Mouse (Mus musculus): ENCODE measurements around the gene Pla2g2d. TPM values are rescaled to one million over a fixed set of nuclear protein-coding genes. Genes with fewer than 3 reads are reported as not detected.

The Pla2g2d gene
- total and polyA plus RNA-seq, 3 experiments: not detected

- H3K4me3 ChIP-seq (ENCODE audit: control insufficient read depth in 1 of 2, insufficient read depth in 1 of 2, low read depth in 2 of 2, low read length in 2 of 2): no peak overlapping the region
- H3K27me3 ChIP-seq (ENCODE audit: control insufficient read depth in 1 of 2, insufficient read depth in 2 of 2, low read length in 2 of 2): no peaks in the 10 kb centered on the region
- TF ChIP-seq RCOR1 (IDR thresholded peaks at IDR 0.05; ENCODE audit: low read depth, low read length) (no peak), ZKSCAN1 (IDR thresholded peaks at IDR 0.05; ENCODE audit: low read depth, low read length) (no peak), SIN3A (IDR thresholded peaks at IDR 0.05; ENCODE audit: low read length) (no peak), USF2 (IDR thresholded peaks at IDR 0.05; ENCODE audit: borderline replicate concordance in 1 of 2, insufficient read depth in 1 of 2, low read depth in 1 of 2, low read length in 2 of 2) (no peak), ETS1 (IDR thresholded peaks at IDR 0.05; ENCODE audit: low read depth, low read length) (no peak), POLR2A (IDR thresholded peaks at IDR 0.05; ENCODE audit: control insufficient read depth in 1 of 2, insufficient read depth in 1 of 2, low read depth in 1 of 2, low read length in 2 of 2, poor library complexity in 1 of 2) (no peak), NRF1 (IDR thresholded peaks at IDR 0.05; ENCODE audit: insufficient read depth, low read depth, low read length, poor library complexity, severe bottlenecking) (no peak), CHD1 (IDR thresholded peaks at IDR 0.05; ENCODE audit: low read depth, low read length) (no peak), JUND (IDR thresholded peaks at IDR 0.05; ENCODE audit: low read depth, low read length) (no peak), TAL1 (IDR thresholded peaks at IDR 0.05; ENCODE audit: low read length) (no peak), TCF12 (IDR thresholded peaks at IDR 0.05; ENCODE audit: low read depth, low read length) (no peak), ELF1 (IDR thresholded peaks at IDR 0.05; ENCODE audit: low read depth, low read length) (no peak), BHLHE40 (IDR thresholded peaks at IDR 0.05; ENCODE audit: borderline replicate concordance, low read depth, low read length) (no peak), POLR2AphosphoS5 (IDR thresholded peaks at IDR 0.05; ENCODE audit: borderline replicate concordance, low read depth, low read length) (no peak), SMC3 (IDR thresholded peaks at IDR 0.05; ENCODE audit: low read depth, low read length) (no peak)
- H3K36me3 ChIP-seq (ENCODE audit: control insufficient read depth in 1 of 2, insufficient read depth in 2 of 2, low read length in 2 of 2): no peaks in the 10 kb centered on the region
- no peak overlapping the region for H3K27ac ChIP-seq (ENCODE audit: control insufficient read depth, low read depth, low read length)
- no peak overlapping the region for H3K9ac ChIP-seq (ENCODE audit: control insufficient read depth, low read depth, low read length, poor library complexity, severe bottlenecking)
- no peaks in the 10 kb centered on the region for H3K4me1 ChIP-seq (ENCODE audit: control insufficient read depth in 1 of 2, insufficient read depth in 2 of 2, low read length in 2 of 2)
- H3K79me2 ChIP-seq (ENCODE audit: control insufficient read depth, insufficient read depth, low read length, poor library complexity): no peaks in the 10 kb centered on the region
- DNase-seq (ENCODE audit: low read depth, low spot score): no peak
- no peaks in the 10 kb centered on the region for H3K9me3 ChIP-seq (replicated peaks; ENCODE audit: insufficient read depth, low read length)
Measured at GRCm38 (mm10) chr4:138827147-138827546, 51.6 kb downstream of the Pla2g2d start.

Other genes with a start within 250 kb of the Pla2g2d start
- gene Vwa5b1, start 139.9 kb upstream of the Pla2g2d start, total RNA-seq (2012; rRNA removed): not detected in 2 replicates
- not detected for gene Vwa5b1, start 139.9 kb upstream of the Pla2g2d start, polyA plus RNA-seq (2012; ENCODE audit: insufficient read depth in 1 of 2, insufficient read length in 2 of 2, low read depth in 1 of 2, low replicate concordance in 2 of 2, missing spikeins in 1 of 2)
- gene Pla2g2c, start 50.9 kb upstream of the Pla2g2d start, total RNA-seq (2012; rRNA removed): not detected in 2 replicates
- gene Pla2g2c, start 50.9 kb upstream of the Pla2g2d start, polyA plus RNA-seq (2012; ENCODE audit: insufficient read depth in 1 of 2, insufficient read length in 2 of 2, low read depth in 1 of 2, low replicate concordance in 2 of 2, missing spikeins in 1 of 2): not detected
- gene Ubxn10, start 38.6 kb upstream of the Pla2g2d start, total RNA-seq (2012; rRNA removed): not detected in 2 replicates
- gene Ubxn10, start 38.6 kb upstream of the Pla2g2d start, polyA plus RNA-seq (2012; ENCODE audit: insufficient read depth in 1 of 2, insufficient read length in 2 of 2, low read depth in 1 of 2, low replicate concordance in 2 of 2, missing spikeins in 1 of 2): not detected
- not detected in 2 replicates for gene Pla2g2f, start 18.1 kb upstream of the Pla2g2d start, total RNA-seq (2012; rRNA removed)
- not detected for gene Pla2g2f, start 18.1 kb upstream of the Pla2g2d start, polyA plus RNA-seq (2012; ENCODE audit: insufficient read depth in 1 of 2, insufficient read length in 2 of 2, low read depth in 1 of 2, low replicate concordance in 2 of 2, missing spikeins in 1 of 2)
- gene Pla2g5, start 87.7 kb downstream of the Pla2g2d start, total RNA-seq (2012; rRNA removed): not detected in 2 replicates
- gene Pla2g5, start 87.7 kb downstream of the Pla2g2d start, polyA plus RNA-seq (2012; ENCODE audit: insufficient read depth in 1 of 2, insufficient read length in 2 of 2, low read depth in 1 of 2, low replicate concordance in 2 of 2, missing spikeins in 1 of 2): not detected
- not detected in 2 replicates for gene Gm13030, start 98.2 kb downstream of the Pla2g2d start, total RNA-seq (2012; rRNA removed)
- not detected for gene Gm13030, start 98.2 kb downstream of the Pla2g2d start, polyA plus RNA-seq (2012; ENCODE audit: insufficient read depth in 1 of 2, insufficient read length in 2 of 2, low read depth in 1 of 2, low replicate concordance in 2 of 2, missing spikeins in 1 of 2)
- gene Pla2g2e, start 102.2 kb downstream of the Pla2g2d start, total RNA-seq (2012; rRNA removed): not detected in 2 replicates
- not detected for gene Pla2g2e, start 102.2 kb downstream of the Pla2g2d start, polyA plus RNA-seq (2012; ENCODE audit: insufficient read depth in 1 of 2, insufficient read length in 2 of 2, low read depth in 1 of 2, low replicate concordance in 2 of 2, missing spikeins in 1 of 2)
- 11.3 and 11.7 TPM in 2 replicates for gene Otud3, start 138.2 kb downstream of the Pla2g2d start, total RNA-seq (2012; rRNA removed)
- gene Otud3, start 138.2 kb downstream of the Pla2g2d start, polyA plus RNA-seq (2012; ENCODE audit: insufficient read depth in 1 of 2, insufficient read length in 2 of 2, low read depth in 1 of 2, low replicate concordance in 2 of 2, missing spikeins in 1 of 2): 10 to 100 TPM in 1 of 2 experiments, not detected in 1; 15.0 TPM
- 0.19 TPM in 1 of 2 replicates, not detected in the other for gene Rnf186, start 191.4 kb downstream of the Pla2g2d start, total RNA-seq (2012; rRNA removed)
- gene Rnf186, start 191.4 kb downstream of the Pla2g2d start, polyA plus RNA-seq (2012; ENCODE audit: insufficient read depth in 1 of 2, insufficient read length in 2 of 2, low read depth in 1 of 2, low replicate concordance in 2 of 2, missing spikeins in 1 of 2): under 1 TPM in 1 of 2 experiments, not detected in 1; 0.61 TPM
- 22.0 and 24.7 TPM in 2 replicates for gene Tmco4, start 197.2 kb downstream of the Pla2g2d start, total RNA-seq (2012; rRNA removed)
- 10 to 100 TPM in 1 of 2 experiments, not detected in 1; 16.5 TPM for gene Tmco4, start 197.2 kb downstream of the Pla2g2d start, polyA plus RNA-seq (2012; ENCODE audit: insufficient read depth in 1 of 2, insufficient read length in 2 of 2, low read depth in 1 of 2, low replicate concordance in 2 of 2, missing spikeins in 1 of 2)